Mouse (Mus musculus): ENCODE data around the gene Pithd1.

The Pithd1 gene

GRCm38 (mm10) chr4:135986943-135987710, at the start of gene Pithd1:
Pithd1 (minus strand) TSS chr4:135987264.
- DNase-seq (ENCODE audit: low spot score) = peak; percentile 93

GRCm38 (mm10) chr4:136035078-136035477, 48.0 kb upstream of the Pithd1 start:
- DNase-seq (ENCODE audit: low spot score) = no peak

GRCm38 (mm10) chr4:136033231-136033630, 46.2 kb upstream of the Pithd1 start:
- no peak for DNase-seq (ENCODE audit: low spot score)

- DNase-seq (ENCODE audit: low spot score) = peak; percentile 76
These were observed 44.2 kb upstream of the Pithd1 start for GRCm38 (mm10) chr4:136030968-136031909.

GRCm38 (mm10) chr4:136028689-136029088, 41.6 kb upstream of the Pithd1 start:
- DNase-seq (ENCODE audit: low spot score) = no peak

GRCm38 (mm10) chr4:136028132-136028564, 41.1 kb upstream of the Pithd1 start:
- DNase-seq (ENCODE audit: low spot score) = no peak

- DNase-seq (ENCODE audit: low spot score) = no peak
These were observed 40.5 kb upstream of the Pithd1 start for GRCm38 (mm10) chr4:136027416-136028131.

GRCm38 (mm10) chr4:136025350-136025749, 38.3 kb upstream of the Pithd1 start:
- DNase-seq (ENCODE audit: low spot score) = no peak

GRCm38 (mm10) chr4:136022924-136023323, 35.9 kb upstream of the Pithd1 start:
- no peak for DNase-seq (ENCODE audit: low spot score)

GRCm38 (mm10) chr4:136021549-136022047, 34.5 kb upstream of the Pithd1 start, which contains the start of gene Eloa:
Eloa (minus strand) TSS chr4:136021763.
- DNase-seq (ENCODE audit: low spot score) = peak; percentile 100

GRCm38 (mm10) chr4:136020743-136021548, 33.9 kb upstream of the Pithd1 start:
- DNase-seq (ENCODE audit: low spot score) = peak; percentile 51

- no peak for DNase-seq (ENCODE audit: low spot score)
These were observed 29.1 kb upstream of the Pithd1 start for GRCm38 (mm10) chr4:136016059-136016602.

- DNase-seq (ENCODE audit: low spot score) = no peak
These were observed 23.5 kb upstream of the Pithd1 start for GRCm38 (mm10) chr4:136010586-136010985.

GRCm38 (mm10) chr4:136008782-136009447, 21.9 kb upstream of the Pithd1 start:
- peak; percentile 82 for DNase-seq (ENCODE audit: low spot score)

GRCm38 (mm10) chr4:136006821-136007220, 19.8 kb upstream of the Pithd1 start:
- DNase-seq (ENCODE audit: low spot score) = no peak

GRCm38 (mm10) chr4:136004921-136005320, 17.9 kb upstream of the Pithd1 start:
- DNase-seq (ENCODE audit: low spot score) = no peak

- no peak for DNase-seq (ENCODE audit: low spot score)
These were observed 17.1 kb upstream of the Pithd1 start for GRCm38 (mm10) chr4:136004107-136004675.

- DNase-seq (ENCODE audit: low spot score) = no peak
These were observed 8.1 kb upstream of the Pithd1 start for GRCm38 (mm10) chr4:135995118-135995517.

- DNase-seq (ENCODE audit: low spot score) = no peak
These were observed 6.9 kb upstream of the Pithd1 start for GRCm38 (mm10) chr4:135993941-135994340.

GRCm38 (mm10) chr4:135987714-135988113, 650 bp upstream of the Pithd1 start:
- DNase-seq (ENCODE audit: low spot score) = no peak

All from yolk sac, embryonic 10.5 days (tissue).